Mouse (Mus musculus) midbrain, embryonic 10.5 days (tissue): Measurements from ENCODE around the gene Nup62. TPM values are rescaled to one million over a fixed set of nuclear protein-coding genes. Genes with fewer than 3 reads are reported as not detected.

Source experiments
- DNase-seq: peaks from one replicate; pipeline ENCODE4 v3.0.0-alpha.2; 2017; ENCODE audit warnings: low spot score
- H3K27ac ChIP-seq: fragments of 300-500 bp; sonication (generic); replicated peaks from 2 replicates; pipeline ENCODE4 v1.5.1; 2016; ENCODE audit warnings: mild to moderate bottlenecking
- H3K27me3 ChIP-seq: fragments of 300-500 bp; sonication (generic); 2 replicates; pipeline ENCODE4 v1.6.1; 2016; ENCODE audit warnings: low read depth, mild to moderate bottlenecking; ENCODE audit not compliant: poor library complexity, severe bottlenecking
- H3K36me3 ChIP-seq: fragments of 300-500 bp; sonication (generic); 2 replicates; pipeline ENCODE4 v1.6.1; 2016; ENCODE audit warnings: mild to moderate bottlenecking, moderate library complexity
- H3K4me1 ChIP-seq: fragments of 300-500 bp; sonication (generic); 2 replicates; pipeline ENCODE4 v1.6.1; 2016
- H3K4me3 ChIP-seq: fragments of 300-500 bp; sonication (generic); 2 replicates; pipeline ENCODE4 v1.5.1; 2016; ENCODE audit warnings: mild to moderate bottlenecking, moderate library complexity
- H3K9me3 ChIP-seq: fragments of 300-500 bp; sonication (generic); replicated peaks from 2 replicates; pipeline ENCODE4 v1.6.1; 2016; ENCODE audit warnings: mild to moderate bottlenecking
- WGBS: fragments of 180-500 bp; shearing (Covaris S2); methylation state at CpG from one replicate; pipeline ENCODE4 v1.1.7; 2016; 5-methylcytosine and 5-hydroxymethylcytosine counted together
- polyA plus RNA-seq: library from polyadenylated mRNA; unstranded; fragments of >200 nt; fragmentation: Nextera tagmentation; extraction: Ambion mirVana; gene quantifications from 2 replicates; pipeline ENCODE4 v1.2.1, GENCODE M21; 2016

The Nup62 gene
- polyA plus RNA-seq, 1 experiment from 2014 or later, result 162 TPM

DNA sequence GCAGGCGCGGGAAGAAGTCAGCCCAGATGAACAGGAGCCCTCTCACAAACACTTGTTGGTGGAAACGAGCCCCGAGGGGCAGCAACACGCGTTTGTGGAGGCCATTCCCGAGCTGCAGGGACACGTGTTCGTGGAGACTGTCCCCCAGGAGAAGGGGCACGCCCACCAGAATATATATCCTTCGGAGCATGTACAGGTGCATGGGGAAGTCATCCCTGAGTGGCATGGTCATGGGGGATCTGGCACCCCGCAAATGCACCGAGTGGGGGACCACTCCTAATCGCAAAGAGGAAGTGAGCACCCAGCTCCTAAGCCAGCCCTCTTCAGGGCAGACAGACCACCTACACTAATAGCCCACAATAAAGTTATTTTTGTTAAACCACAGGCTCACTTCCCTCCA lies 24.5 kb downstream of the Nup62 start:
- Histone ChIP-seq H3K4me3 (peak overlapping the region; percentile 46), H3K36me3 (peaks cover 56% of the 10 kb centered on the region), H3K27ac (no peak overlapping the region), H3K4me1 (peaks cover 25% of the 10 kb centered on the region), H3K27me3 (peaks cover 42% of the 10 kb centered on the region), H3K9me3 (no peaks in the 10 kb centered on the region)
- 64% methylated on average over 14 of the region's 14 CpGs for WGBS
- no peak for DNase-seq

DNA sequence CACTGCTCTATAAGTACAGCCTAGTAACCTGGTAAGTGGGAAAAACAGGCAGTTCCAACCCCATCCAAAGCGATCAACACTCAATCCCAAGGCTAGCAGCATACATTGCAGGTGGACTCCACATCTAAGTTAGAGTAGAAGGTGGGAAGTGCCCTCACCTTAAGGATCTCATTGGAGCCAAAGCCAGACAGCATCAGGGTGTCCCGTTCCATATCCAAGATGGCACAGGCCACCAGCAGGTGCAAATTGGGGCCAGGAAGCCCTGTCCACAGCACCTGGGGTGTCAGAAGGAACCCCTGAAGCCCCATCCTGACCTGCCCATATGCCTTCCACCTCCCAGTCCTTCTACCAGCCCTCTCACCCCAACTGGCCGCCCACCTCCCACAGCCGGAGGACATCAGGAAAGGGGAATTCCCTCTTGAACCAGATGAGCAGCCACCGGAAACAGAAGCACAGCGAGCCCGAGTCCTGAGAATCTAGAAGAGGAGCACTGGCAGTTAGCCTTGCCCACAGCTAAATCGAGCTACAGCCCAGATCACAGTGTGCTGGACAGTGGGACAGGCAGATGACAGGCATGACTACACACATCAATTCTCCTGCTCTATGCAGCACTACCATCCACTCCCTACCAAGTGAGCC lies 26.1 kb downstream of the Nup62 start:
- Histone ChIP-seq H3K4me1 (peaks cover 20% of the 10 kb centered on the region), H3K4me3 (no peak overlapping the region), H3K36me3 (peaks cover 71% of the 10 kb centered on the region), H3K9me3 (no peaks in the 10 kb centered on the region), H3K27ac (no peak overlapping the region), H3K27me3 (peaks cover 42% of the 10 kb centered on the region)
- WGBS, result 94% methylated on average over 8 of the region's 8 CpGs
- DNase-seq, result no peak

DNA sequence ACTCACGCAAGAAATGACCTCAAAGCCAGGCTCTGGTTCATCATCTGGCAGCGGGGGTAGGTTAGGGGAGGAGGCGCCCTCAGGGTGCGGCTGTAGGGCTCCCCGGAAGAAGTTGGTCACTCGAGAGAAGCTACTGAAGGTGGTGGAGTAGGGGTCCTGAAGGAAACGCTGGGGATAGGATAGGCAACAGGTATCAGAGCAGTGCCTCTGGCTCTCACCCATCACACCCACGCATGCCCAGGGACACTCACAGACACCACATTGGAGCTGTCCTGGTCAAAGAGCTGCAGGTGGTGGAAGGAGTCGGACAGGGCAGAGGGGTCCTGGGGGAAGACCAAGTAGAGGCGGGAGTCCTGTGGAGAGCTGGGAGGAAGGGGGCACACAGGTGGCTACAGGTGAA lies 29.1 kb downstream of the Nup62 start:
- 95% methylated on average over 10 of the region's 10 CpGs for WGBS

DNA sequence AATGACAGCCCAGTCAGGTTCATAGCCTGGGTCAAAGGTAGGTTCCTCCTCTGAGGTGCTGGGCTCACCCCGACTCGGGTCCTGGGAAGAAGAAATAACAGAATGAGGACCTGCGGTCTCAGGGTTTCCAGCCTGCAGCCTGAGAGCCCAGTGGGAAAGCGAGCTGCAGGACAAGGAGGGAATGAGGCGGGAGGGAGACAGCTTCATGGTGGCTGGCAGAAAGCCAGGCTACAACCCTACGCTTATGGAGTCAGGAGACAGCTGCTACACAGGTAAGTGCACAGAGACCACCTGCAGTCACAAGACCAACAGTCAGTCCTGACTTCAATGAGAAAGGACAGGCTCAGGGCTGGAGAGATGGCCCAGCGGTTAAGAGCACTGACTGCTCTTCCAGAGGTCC lies 30.9 kb downstream of the Nup62 start:
- peaks cover 1% of the 10 kb centered on the region for H3K27me3 ChIP-seq
- no peaks in the 10 kb centered on the region for H3K9me3 ChIP-seq
- DNase-seq, result no peak
- peak overlapping the region; percentile 14; the same call in 1 of the 2 replicates for H3K4me3 ChIP-seq
- 91% methylated on average over 7 of the region's 7 CpGs for WGBS
- no peak overlapping the region for H3K27ac ChIP-seq
- H3K36me3 ChIP-seq, result peaks cover 61% of the 10 kb centered on the region
- H3K4me1 ChIP-seq, result peaks cover 26% of the 10 kb centered on the region

More for the DNA sequence above, 29.1 kb downstream of the Nup62 start:
- DNase-seq, result no peak
- peaks cover 19% of the 10 kb centered on the region for H3K27me3 ChIP-seq
- no peak overlapping the region for H3K4me3 ChIP-seq
- peaks cover 19% of the 10 kb centered on the region for H3K4me1 ChIP-seq
- peaks cover 68% of the 10 kb centered on the region for H3K36me3 ChIP-seq
- H3K27ac ChIP-seq, result no peak overlapping the region
- H3K9me3 ChIP-seq, result no peaks in the 10 kb centered on the region

DNA sequence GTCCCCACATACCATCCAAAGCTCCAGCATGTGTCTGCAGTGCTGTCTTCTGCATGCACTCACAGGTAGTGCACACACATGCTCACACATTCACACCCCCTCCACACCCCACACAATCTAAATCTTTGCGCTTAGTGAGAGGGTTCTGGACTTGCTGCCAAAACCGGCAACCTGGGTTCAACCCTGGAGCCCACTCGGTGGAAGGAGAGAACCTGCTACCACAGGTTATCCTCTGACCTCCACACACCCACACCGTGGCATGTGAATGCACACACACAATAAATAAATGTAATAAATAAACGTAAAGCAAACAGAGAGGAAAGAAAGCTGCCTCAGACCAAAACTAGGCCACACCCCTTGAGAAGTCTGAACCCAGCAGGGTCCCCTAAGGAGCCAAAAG lies 31.9 kb downstream of the Nup62 start:
- WGBS, result 86% methylated on average over 5 of the region's 5 CpGs
- peaks cover 57% of the 10 kb centered on the region for H3K36me3 ChIP-seq
- H3K4me3 ChIP-seq, result peak overlapping the region; percentile 85
- DNase-seq, result no peak
- H3K27ac ChIP-seq, result peak overlapping the region; percentile 97; the same call in 1 of the 2 replicates
- H3K4me1 ChIP-seq, result peaks cover 33% of the 10 kb centered on the region
- H3K9me3 ChIP-seq, result no peaks in the 10 kb centered on the region
- no peaks in the 10 kb centered on the region for H3K27me3 ChIP-seq

DNA sequence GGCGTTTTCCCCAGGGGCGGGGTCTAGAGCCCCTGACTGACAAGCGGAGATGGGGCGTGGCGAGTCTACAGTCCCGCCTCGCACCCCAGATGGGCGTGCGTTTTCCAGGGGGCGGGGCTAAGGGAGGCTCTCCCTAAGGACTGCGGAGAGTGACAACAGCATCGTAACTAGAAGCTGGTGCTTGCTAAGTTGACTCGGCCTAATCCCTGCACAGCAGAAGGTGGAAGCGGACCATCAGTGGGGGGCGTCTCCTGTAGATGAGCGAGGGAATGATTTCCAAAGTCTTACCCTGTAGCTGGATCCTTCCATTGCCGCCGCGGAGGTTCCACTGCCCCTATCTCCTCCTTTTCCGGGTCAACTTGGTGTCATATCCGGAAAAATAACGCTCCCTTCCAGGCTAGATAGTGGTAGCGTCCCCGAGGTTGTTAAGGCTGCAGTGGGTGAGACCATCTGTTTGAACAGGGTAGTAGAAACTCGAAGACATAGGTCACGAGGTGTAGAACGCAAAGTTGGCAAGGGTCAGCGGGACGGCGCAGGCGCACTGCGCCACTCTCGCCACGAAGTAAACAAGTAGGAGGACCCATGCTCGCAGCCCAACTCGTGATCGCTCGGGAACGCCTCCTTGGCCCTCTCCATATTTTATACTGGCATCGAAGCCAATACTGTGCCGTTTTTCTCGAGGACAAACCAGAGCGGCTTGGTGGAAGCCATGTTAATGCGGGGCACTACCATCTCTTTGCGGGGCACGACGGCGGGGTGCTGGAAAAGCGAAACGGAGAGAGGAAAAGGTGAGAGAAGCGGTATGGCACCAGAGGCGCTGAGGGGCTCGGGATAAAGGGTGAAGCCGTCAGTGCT lies 32.9 kb downstream of the Nup62 start, which contains the start of the genes Akt1s1 and Tbc1d17:
Gene Akt1s1, plus strand, starts transcription at position 431 of the 855 bp plus-strand sequence.
Gene Tbc1d17, minus strand, starts transcription at position 519 of the 855 bp plus-strand sequence.
- Histone ChIP-seq H3K4me3 (peak within 1 kb of the TSS; percentile 85), H3K27ac (peak within 1 kb of the TSS; percentile 97), H3K36me3 (peaks cover 53% of the 10 kb centered on the region), H3K4me1 (peaks cover 43% of the 10 kb centered on the region), H3K9me3 (no peaks in the 10 kb centered on the region), H3K27me3 (no peaks in the 10 kb centered on the region)
- under 1% methylated on average over 54 of the region's 54 CpGs for WGBS
- peak; percentile 96 for DNase-seq

DNA sequence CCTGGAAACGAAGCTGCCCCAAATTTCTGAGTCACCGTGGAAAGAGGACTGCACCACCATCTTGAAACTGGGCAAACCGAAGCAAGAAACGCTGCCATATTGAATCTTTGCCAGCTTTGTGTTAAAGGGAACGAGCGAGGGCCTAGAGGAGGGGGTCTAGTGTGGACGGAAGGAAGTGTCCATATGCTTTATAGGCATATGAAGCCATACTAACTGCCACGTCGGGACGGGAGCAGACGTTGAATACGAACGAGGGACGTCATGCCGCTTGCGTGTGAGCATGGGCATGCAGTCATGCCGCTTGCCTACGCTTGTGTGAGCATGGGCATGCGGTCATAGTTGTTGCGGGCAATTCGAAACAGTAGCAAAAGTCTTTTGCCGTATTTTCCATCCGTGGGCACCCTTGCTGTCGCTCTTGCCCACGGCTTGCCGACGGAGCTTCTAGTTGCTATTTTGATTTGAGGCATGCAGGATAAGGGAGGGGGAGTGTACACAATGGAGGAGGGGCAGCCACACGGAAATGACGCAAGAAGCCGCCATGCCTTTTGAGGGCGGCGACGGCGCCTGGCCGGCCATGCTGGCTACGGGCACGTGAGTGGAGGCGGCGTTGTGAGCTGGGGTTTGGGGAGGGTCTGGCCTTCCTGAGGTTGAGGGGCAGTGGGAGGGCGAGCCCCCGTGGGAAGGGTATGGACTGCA lies 33.7 kb downstream of the Nup62 start:
- Histone ChIP-seq H3K4me3 (peak overlapping the region; percentile 85), H3K27ac (peak overlapping the region; percentile 97), H3K4me1 (peaks cover 50% of the 10 kb centered on the region), H3K36me3 (peaks cover 45% of the 10 kb centered on the region), H3K27me3 (no peaks in the 10 kb centered on the region), H3K9me3 (no peaks in the 10 kb centered on the region)
- under 1% methylated on average over 41 of the region's 41 CpGs for WGBS
- peak; percentile 92 for DNase-seq

DNA sequence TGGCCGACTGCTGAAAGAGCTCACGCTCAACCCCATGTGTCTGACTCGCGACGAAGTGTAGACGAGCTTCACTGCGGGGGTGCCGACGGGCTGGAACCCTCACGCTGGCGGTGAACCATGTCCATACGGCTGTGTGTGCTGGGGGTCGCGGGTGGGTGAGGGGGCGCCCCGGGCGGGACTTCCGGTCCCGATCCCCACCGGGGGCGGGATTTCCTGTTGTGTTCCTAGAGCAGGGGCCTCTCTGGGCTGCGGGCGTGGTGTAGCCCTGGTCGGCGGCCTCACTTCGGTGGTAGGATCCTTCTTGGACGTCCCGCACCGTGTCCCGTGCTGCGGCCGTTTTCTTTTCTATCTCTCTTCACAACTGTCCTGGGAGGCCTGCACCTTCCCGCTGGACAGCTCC lies 34.3 kb downstream of the Nup62 start:
- Histone ChIP-seq H3K27me3 (no peaks in the 10 kb centered on the region), H3K4me1 (peaks cover 56% of the 10 kb centered on the region), H3K27ac (peak overlapping the region; percentile 97), H3K9me3 (no peaks in the 10 kb centered on the region), H3K36me3 (peaks cover 39% of the 10 kb centered on the region), H3K4me3 (peak overlapping the region; percentile 85)
- DNase-seq, result peak; percentile 86
- 1% methylated on average over 33 of the region's 33 CpGs for WGBS

DNA sequence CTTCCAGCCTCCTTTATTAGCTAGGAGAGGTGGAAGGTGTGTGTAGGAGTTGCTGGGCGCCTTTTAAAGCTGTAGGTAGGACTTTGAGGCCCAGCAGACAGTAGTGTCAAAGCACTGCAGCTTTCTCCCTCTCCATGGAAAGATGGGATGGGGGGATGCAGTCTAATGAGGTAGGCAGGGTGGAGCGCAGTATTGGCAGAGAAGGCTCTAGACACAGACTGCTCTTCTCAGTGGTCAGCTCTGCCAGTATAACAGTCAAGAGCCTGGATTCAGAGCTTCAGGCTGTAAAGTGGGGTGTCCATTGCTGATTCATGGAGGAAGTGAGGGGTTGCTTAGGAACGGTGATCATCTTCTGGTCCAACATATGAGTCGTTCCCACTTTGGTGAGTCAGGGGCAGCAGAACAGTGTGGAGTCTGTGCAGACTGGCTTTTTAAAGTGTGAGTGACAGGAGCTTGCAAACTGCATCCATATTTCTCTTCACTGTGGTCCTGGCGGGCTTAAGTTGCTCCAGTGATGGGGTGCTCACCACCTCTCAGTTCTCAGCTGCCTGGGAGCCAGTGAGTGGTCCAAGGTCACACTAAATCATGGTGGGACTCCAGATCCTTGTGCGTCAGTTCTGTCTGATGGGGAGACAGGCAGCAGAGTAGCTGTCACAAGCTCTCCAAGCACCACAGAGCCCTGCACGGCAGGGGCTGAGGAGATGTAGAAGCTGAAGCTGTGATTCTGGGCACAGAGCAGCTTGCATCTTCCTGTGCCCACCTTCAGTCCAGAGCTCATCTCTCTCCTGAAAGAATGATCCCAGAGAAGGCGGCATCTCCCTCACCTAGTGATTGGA lies 35.1 kb downstream of the Nup62 start:
- Histone ChIP-seq H3K36me3 (peaks cover 31% of the 10 kb centered on the region), H3K27ac (peak overlapping the region; percentile 97), H3K9me3 (no peaks in the 10 kb centered on the region), H3K27me3 (no peaks in the 10 kb centered on the region), H3K4me1 (peaks cover 65% of the 10 kb centered on the region), H3K4me3 (peak overlapping the region; percentile 85)
- DNase-seq, result no peak
- 84% methylated on average over 8 of the region's 8 CpGs for WGBS

DNA sequence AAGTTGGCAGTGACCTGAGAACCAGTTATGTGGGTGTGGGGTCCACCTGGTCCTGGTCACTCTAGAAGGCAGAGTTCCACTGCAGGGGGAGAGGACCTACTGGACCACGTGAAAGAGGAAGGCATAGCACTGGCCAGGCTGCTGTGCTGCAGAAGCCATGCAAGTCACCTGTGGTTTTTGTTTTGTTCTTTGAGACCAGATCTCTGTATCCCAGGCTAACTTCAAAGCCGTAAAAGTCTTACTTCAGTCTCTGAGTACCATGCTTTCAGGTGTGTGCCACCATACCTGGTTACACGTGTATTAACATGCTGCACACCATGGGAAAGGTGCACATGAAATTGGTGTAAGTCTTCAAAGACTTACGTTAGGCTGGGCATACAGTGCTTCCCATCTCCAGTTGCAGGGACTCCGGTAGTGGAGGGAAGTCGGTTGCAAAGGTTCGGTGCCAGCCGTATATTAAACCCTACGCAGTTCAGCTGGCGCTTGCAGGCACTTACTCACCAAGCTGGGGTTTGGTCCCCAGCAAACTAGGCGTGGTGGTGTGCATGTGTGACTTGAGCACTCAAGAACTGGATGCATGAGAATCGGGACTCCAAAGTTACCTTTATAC lies 35.8 kb downstream of the Nup62 start:
- Histone ChIP-seq H3K27me3 (no peaks in the 10 kb centered on the region), H3K4me3 (peak overlapping the region; percentile 85; the same call in 1 of the 2 replicates)
- 92% methylated on average over 12 of the region's 12 CpGs for WGBS

DNA sequence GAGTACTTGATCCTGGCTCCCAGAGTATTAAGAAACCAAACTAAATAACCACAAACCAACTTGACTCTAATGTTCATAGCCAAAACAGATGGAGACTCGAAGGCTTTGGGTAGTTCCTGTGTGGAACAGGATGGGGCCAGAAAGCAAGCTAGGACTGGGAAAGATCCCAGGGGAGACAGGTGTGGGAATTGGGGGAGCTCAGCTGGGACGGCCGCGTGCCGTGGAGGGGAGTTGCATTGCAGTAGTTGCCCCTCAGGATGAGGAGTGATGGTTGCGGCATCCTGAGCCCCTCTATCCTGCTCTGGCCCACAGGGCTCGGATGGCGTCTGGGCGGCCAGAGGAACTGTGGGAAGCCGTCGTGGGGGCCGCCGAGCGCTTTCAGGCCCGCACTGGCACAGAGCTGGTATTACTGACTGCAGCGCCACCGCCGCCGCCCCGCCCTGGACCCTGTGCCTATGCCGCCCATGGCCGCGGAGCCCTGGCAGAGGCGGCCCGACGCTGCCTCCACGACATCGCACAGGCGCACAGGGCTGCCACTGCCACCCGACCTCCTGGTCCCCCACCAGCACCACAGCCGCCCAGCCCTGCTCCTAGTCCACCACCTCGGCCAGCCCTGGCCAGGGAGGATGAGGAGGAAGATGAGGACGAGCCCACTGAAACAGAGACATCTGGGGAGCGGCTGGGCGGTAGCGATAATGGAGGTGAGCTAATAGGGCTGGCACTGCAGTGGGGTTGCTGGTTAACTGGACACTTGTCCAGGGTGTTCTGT lies 36.6 kb downstream of the Nup62 start:
- H3K36me3 ChIP-seq, result peaks cover 20% of the 10 kb centered on the region
- H3K9me3 ChIP-seq, result no peaks in the 10 kb centered on the region
- H3K27ac ChIP-seq, result no peak overlapping the region
- H3K27me3 ChIP-seq, result no peaks in the 10 kb centered on the region
- peak overlapping the region; percentile 28; the same call in 1 of the 2 replicates for H3K4me3 ChIP-seq
- no peak for DNase-seq
- H3K4me1 ChIP-seq, result peaks cover 75% of the 10 kb centered on the region
- WGBS, result 93% methylated on average over 36 of the region's 36 CpGs

More for the DNA sequence above, 35.8 kb downstream of the Nup62 start:
- Histone ChIP-seq H3K36me3 (peaks cover 23% of the 10 kb centered on the region), H3K4me1 (peaks cover 71% of the 10 kb centered on the region), H3K9me3 (no peaks in the 10 kb centered on the region), H3K27ac (no peak overlapping the region)
- no peak for DNase-seq
